Mouse (Mus musculus): ENCODE measurements at regions not wholly inside any gene's neighbourhood (a gene's known extent, or its start where the extent isn't known, plus 50 kb on each side); places are given as distances from the start of the nearest gene placed in this dataset.
"Not testable (repeated sequence)": the region's sequence is repeated elsewhere in the genome, so short reads cannot be mapped to it uniquely, and the experiment has no call there.

GRCm38 (mm10) chr6:68977959-68978358, 1442.4 kb upstream of the Tacstd2 start:
- DNase-seq = no peak

DNA sequence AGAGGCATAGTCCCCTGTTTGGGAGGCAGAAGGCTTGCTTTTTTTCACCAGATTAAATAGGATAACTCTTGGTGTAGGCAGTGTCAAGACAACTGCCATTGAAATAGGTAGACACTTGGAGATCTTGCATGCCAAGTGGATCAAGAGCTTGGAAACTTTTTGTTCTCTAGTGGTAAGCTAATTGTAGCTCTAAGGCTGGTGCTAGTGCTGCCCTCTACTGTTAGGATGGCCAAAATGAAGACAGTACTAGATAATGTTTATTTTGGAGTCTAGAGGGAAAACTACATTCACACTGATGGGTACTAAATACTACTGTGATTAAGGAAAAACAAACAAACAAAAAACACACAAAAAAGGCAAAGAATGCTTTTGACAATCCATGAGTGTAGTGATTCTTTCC, 1428.4 kb upstream of the Tacstd2 start:
- DNase-seq = peak in 1 of 2 experiments; percentile 1

GRCm38 (mm10) chr6:68938104-68938503, 1402.5 kb upstream of the Tacstd2 start:
- DNase-seq = not testable (repeated sequence)

GRCm38 (mm10) chr6:68931860-68932259, 1396.3 kb upstream of the Tacstd2 start:
- peak in 1 of 2 experiments; percentile 1 for DNase-seq

DNA sequence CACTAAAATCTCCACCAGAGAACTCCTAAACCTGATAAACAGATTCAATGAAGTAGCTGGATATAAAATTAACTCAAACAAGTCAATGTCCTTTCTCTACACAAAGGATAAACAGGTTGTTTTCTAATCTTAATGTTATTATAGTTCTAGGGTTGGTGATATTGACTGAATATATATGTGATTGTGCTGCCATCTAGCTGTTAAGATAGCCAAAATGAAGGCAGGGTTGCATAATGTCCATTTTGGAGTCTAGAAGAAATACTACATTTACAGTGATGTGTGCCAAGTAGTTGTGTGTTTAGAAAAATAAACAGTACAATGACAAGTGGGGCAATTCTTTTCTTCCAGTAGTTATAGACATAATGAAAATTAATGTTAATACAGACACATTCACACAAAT, 1379.9 kb upstream of the Tacstd2 start:
- no peak for DNase-seq

DNA sequence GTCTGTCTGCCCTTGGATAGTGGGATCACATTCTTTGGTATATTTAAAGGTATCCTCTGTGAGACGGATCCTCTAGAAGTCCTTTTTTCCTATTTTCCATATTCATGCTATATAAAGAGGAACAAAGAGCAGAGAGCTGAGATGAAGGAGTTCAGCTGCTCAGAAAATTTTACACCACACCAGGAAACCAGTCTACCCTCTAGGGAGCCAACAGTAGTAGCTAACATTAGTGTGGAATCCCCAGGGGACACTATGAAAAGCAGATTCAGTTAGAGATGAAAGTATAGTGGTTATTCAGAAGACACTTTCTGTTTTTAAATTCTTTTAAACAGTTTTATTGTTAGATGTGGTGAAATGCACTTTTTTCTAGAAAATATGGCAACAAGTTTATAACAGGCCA, 1348.5 kb upstream of the Tacstd2 start:
- DNase-seq = no peak

- not testable (repeated sequence) for DNase-seq
Measured at GRCm38 (mm10) chr6:68852761-68853160, 1317.2 kb upstream of the Tacstd2 start.

GRCm38 (mm10) chr6:68852286-68852685, 1316.7 kb upstream of the Tacstd2 start:
- DNase-seq = no peak

DNA sequence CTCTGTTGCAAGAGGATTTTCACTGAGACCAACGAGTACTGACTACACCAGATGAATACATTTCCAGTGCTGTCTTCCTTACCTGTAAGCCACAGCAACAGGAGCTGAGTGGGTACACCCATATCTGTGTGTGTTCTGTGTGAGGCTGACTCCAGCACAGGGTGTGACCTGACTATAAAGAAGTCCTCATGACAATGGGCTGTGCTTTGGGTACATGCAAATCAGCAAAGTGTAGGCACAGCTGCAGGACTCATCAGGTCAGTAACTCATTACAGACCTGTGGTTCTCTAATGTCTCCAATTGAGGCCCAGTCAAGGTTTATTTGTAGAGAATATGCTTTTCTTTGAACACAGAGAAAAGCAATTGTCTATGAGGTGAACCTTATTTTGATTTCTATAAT, 1299.6 kb upstream of the Tacstd2 start:
- no peak for DNase-seq

GRCm38 (mm10) chr6:68834633-68835032, 1299.0 kb upstream of the Tacstd2 start:
- no peak for DNase-seq

DNA sequence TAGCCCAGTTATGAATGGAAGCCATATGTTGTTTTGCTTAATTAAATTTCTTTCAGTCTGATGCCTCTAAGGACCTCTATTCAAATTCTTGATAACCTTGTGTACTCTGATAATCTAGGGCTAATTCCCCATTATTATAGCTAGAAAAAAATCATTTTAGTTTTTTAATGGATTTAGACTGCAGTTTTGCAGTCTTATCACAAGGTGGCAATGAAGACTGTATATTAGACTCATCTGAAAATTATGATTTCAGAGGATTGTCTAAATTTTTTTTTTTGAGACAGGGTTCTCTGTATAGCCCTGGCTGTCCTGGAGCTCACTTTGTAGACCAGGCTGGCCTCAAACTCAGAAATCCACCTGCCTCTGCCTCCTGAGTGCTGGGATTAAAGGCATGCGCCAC, 1292.9 kb upstream of the Tacstd2 start:
- DNase-seq = not testable (repeated sequence)

GRCm38 (mm10) chr6:68813346-68813745, 1277.8 kb upstream of the Tacstd2 start:
- no peak for DNase-seq

- DNase-seq = not testable (repeated sequence)
Measured at GRCm38 (mm10) chr6:68799205-68799604, 1263.6 kb upstream of the Tacstd2 start.

DNA sequence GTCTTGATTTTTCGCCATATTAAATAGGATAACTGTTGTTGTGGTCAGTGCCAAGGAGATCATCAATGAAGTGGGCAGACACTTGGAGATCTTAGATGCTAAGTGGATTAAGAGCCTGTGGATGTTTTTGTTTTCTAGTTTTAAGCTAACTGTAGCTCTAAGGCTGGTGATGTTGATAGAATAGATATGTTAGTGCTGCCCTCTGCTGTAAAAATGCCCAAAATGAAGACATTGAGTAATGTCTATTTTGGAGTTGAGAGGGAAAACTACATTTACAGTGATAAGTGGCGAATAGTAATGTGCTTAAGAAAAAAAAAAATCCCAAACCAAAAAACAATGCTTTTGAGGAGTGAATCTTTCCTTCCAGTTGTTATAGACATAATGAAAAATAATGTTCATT, 1235.9 kb upstream of the Tacstd2 start:
- no peak for DNase-seq

DNA sequence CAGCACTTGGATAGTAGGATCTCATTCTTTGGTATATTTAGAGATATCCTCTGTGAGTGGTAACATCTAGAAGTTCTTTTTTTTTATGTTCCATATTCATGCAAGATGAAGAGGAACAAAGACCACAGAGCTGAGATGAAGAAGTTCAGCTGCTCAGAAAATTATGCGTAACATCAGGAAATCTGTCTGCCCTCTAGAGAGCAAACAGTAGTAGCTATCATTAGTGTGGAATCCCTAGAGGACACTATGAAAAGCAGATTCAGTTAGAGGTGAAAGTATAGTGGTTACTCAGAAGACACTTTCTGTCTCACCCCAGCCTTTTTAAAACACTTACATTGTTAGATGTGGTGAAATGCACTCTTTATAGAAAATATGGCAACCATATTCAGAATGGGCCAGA, 1214.9 kb upstream of the Tacstd2 start:
- DNase-seq = no peak

GRCm38 (mm10) chr6:68749699-68750098, 1214.1 kb upstream of the Tacstd2 start:
- no peak for DNase-seq

GRCm38 (mm10) chr6:68738573-68738972, 1203.0 kb upstream of the Tacstd2 start:
- DNase-seq = no peak

DNA sequence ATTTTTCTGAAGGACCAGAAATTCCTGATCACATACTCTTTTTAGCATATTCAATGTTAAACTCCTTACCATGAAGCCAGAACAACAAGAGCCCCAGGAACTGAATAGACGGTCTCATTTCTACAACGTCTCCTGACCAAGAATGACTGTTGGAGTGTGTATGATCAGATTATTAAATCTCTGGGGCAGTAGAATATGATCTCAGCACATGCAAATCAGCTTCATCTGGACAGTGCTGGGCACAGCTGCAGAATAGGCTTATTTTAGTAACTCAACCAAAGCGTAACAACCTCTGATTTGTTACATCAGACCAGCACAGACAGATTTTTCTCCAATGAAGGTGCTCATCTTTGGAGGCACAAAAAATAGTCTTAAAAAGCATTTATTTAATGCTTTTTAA, 1201.1 kb upstream of the Tacstd2 start:
- DNase-seq = no peak

- no peak for DNase-seq
Measured at GRCm38 (mm10) chr6:68736068-68736467, 1200.5 kb upstream of the Tacstd2 start.

DNA sequence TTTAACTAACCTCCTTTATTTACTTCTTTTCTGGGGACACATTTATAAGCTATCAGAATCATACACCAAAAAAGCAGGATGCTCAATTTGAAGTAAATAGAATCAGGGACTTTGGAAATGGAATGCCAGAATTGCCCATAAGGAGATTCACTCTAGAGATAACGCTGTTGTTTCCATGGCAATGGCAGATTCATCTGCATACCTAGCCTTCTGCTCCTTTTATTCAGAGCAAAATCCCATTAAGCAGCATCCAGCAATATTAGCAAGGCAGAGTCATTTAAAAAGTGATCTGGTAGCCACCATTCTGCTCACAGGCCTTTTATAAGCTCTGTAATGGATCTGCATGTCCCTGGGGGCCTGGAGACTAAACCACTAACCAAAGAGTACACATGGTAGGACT, 1175.5 kb upstream of the Tacstd2 start:
- DNase-seq = not testable (repeated sequence)

DNA sequence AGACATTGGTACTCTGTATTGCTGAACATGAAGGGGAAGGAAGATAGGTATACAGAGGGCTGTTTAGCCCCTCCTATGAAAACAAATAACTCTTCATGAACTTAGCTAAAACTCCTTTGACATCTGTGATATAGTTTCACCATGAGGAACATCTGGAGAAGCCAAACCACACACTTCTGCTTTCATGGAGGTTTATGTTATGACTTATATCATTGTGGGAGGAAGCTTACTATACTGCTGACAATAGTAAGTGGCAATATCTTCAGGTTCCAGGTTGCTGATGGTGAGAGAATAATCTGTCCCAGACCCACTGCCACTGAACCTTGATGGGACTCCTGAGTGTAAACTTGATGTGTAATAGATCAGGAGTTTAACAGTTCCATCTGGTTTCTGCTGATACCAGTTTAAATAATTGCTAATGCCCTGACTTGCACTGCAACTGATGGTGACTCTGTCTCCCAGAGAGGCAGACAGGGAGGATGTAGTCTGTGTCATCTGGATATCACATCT, 1168.8 kb upstream of the Tacstd2 start:
- DNase-seq = not testable (repeated sequence)

DNA sequence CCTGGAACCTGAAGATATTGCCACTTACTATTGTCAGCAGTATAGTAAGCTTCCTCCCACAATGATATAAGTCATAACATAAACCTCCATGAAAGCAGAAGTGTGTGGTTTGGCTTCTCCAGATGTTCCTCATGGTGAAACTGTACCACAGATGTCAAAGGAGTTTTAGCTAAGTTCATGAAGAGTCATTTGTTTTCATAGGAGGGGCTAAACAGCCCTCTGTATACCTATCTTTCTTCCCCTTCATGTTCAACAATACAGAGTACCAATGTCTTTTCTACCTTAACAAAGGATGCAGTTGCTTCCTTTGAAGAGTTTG, 1145.2 kb upstream of the Tacstd2 start:
- DNase-seq = not testable (repeated sequence)

- no peak for DNase-seq
Measured at GRCm38 (mm10) chr6:68680099-68680791, 1144.6 kb upstream of the Tacstd2 start.

DNA sequence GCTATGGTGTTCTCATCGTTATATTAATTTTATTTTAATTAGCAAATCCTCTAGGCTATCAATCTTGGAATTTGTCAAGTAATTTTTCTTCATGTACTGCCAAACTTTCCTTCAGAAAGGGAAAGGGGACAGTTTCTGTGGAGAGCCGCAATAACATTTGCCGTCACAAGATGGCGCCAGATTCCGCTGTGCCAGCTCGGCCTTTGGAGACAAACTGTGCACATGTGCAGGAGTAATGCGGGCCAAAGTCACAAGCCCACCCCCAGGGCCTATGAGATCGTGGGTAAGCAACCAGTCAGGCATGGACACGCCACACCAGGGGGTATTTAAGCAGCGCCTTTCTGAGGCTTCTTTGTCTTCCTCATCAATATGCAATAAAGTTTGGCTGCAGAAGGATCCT, 1132.8 kb upstream of the Tacstd2 start:
- DNase-seq = peak in 1 of 2 experiments; percentile 15

DNA sequence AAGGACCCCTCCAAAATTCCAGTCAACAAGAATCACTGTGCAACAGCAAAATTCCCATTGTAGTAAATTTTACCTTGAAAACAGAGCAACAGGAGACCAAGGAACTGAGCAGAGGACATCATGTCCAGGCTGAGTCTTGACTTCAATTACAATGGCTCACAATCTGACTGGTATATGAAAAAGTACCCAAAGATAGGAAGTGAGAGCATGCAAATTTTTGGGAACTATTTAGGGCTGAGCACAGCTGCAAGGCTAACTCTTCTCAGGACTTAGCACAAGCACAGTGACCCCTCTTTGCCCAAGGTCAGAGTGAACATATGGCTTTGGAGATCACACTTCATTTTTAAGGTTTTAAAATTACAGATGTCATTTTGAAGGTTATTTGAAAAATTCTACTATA, 1096.7 kb upstream of the Tacstd2 start:
- DNase-seq = not testable (repeated sequence)

Data from kidney, adult 8-10 months (tissue).